Mouse (Mus musculus): ENCODE measurements around the gene Mrpl28.

DNA sequence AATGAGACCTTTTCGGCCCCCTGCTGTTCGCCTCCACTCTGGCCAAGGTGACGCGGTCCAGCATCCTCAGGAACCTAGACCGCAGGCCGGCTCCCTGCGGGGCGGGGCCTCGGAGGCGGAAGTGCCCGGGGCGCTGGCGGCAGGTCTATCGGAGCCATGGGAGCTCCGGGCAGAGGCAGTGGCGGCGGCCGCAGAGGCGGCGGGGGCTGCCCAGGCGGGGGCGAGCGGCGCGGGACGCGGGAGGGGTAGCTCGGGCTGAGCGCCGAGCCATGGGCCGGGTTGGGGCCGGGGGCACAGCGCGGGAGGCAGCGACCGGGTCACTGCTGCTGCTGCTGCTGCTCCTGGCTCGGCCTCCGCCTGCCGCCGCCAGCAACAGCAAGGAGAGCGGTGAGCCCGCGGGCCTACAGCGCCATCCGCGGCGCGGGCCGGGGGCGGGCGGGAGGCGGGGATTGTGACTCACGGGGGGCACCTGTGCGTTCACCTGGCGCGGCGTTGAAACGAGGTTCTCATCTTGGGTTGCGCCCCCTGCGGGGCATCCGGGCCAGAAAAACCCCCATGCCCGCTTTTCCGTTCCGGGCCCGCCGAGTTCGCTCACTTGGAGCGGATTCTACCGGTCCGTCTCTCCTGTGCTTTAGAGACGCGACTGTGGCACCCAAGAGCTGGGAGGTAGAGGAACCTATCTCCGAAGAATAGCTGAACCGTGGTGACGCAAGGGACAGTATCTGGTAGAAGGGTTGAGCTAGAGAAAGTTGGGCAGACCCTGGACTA lies 9.9 kb upstream of the Mrpl28 start, which contains the start of gene Tmem8:
- TF ChIP-seq POLR2A (IDR thresholded peaks at IDR 0.05; ENCODE audit: borderline replicate concordance, low read depth, low read length), result no peak; the same call in 1 of the 2 replicates
- 0 out of 2 replicates have a peak, but pooled peaks have one; percentile 21 for TF ChIP-seq CTCF (IDR thresholded peaks at IDR 0.05; ENCODE audit: low read depth, low read length)
